Mouse (Mus musculus) right cerebral cortex, adult 2 months (tissue): ENCODE results near the gene Anapc15-ps.

Source experiments
- DNase-seq, 2 experiments: peaks; one replicate each; pipeline ENCODE4 v3.0.0; 2021 to 2022; ENCODE audit warnings: low spot score in 2 of 2

Anapc15-ps gene

GRCm38 (mm10) chr10:95691347-95691746 is 18.1 kb upstream of the Anapc15-ps start:
- no peak for DNase-seq

GRCm38 (mm10) chr10:95689833-95690232 is 16.6 kb upstream of the Anapc15-ps start:
- DNase-seq: no peak

- no peak for DNase-seq
Observed at GRCm38 (mm10) chr10:95689058-95689457, 15.8 kb upstream of the Anapc15-ps start.

- DNase-seq: no peak
Observed at GRCm38 (mm10) chr10:95687558-95688141, 14.4 kb upstream of the Anapc15-ps start.

GRCm38 (mm10) chr10:95686041-95686440 is 12.8 kb upstream of the Anapc15-ps start:
- DNase-seq: no peak

- no peak for DNase-seq
Observed at GRCm38 (mm10) chr10:95684782-95685555, 11.7 kb upstream of the Anapc15-ps start.

- DNase-seq: no peak
Observed at GRCm38 (mm10) chr10:95684250-95684649, 11.0 kb upstream of the Anapc15-ps start.

- no peak for DNase-seq
Observed at GRCm38 (mm10) chr10:95683735-95684134, 10.5 kb upstream of the Anapc15-ps start.

GRCm38 (mm10) chr10:95682964-95683363 is 9.7 kb upstream of the Anapc15-ps start:
- DNase-seq: no peak

GRCm38 (mm10) chr10:95682091-95682740 is 9.0 kb upstream of the Anapc15-ps start:
- no peak for DNase-seq

GRCm38 (mm10) chr10:95681481-95681880 is 8.2 kb upstream of the Anapc15-ps start:
- DNase-seq: no peak

GRCm38 (mm10) chr10:95681058-95681440 is 7.8 kb upstream of the Anapc15-ps start:
- DNase-seq: no peak

GRCm38 (mm10) chr10:95680153-95681057 is 7.2 kb upstream of the Anapc15-ps start:
- DNase-seq: peak in 1 of 2 experiments; percentile 27

- no peak for DNase-seq
Observed at GRCm38 (mm10) chr10:95679131-95679530, 5.9 kb upstream of the Anapc15-ps start.

- no peak for DNase-seq
Observed at GRCm38 (mm10) chr10:95678661-95679060, 5.4 kb upstream of the Anapc15-ps start.

GRCm38 (mm10) chr10:95678241-95678640 is 5.0 kb upstream of the Anapc15-ps start:
- DNase-seq: no peak

GRCm38 (mm10) chr10:95677356-95678109 is 4.3 kb upstream of the Anapc15-ps start:
- DNase-seq: peak in 1 of 2 experiments; percentile 27

- DNase-seq: no peak
Observed at GRCm38 (mm10) chr10:95676991-95677355, 3.7 kb upstream of the Anapc15-ps start.

GRCm38 (mm10) chr10:95676387-95676786 is 3.1 kb upstream of the Anapc15-ps start:
- no peak for DNase-seq

- DNase-seq: peak; percentile 48 to 70
Observed at GRCm38 (mm10) chr10:95670781-95671780, 2.2 kb downstream of the Anapc15-ps start.
